Mouse (Mus musculus): ENCODE results near the gene Galnt18. TPM values are rescaled to one million over a fixed set of nuclear protein-coding genes. Genes with fewer than 3 reads are reported as not detected.

Galnt18 gene
- total RNA-seq, 1 experiment = 0.89 TPM

GRCm38 (mm10) chr7:111614471-111614870 is 165.3 kb downstream of the Galnt18 start:
- in situ Hi-C loops (cut with MboI; ENCODE audit: low sequenced_read_pairs in 2 of 2, unreplicated experiment in 2 of 2) = no loop called here
- no peak overlapping the region for H3K4me3 ChIP-seq (ENCODE audit: insufficient read depth in 1 of 2, low read depth in 1 of 2, low read length in 2 of 2, poor library complexity in 1 of 2, severe bottlenecking in 1 of 2)
- no peaks in the 10 kb centered on the region for H3K9me3 ChIP-seq (ENCODE audit: control insufficient read depth, insufficient read depth, low read depth, low read length)
- no peak for DNase-seq (ENCODE audit: low read depth, low spot score)
- no peaks in the 10 kb centered on the region for H3K36me3 ChIP-seq (ENCODE audit: control insufficient read depth, insufficient read depth, low read length, poor library complexity, severe bottlenecking)
- no peak overlapping the region for H3K27ac ChIP-seq (ENCODE audit: insufficient read depth, low read depth, low read length, poor library complexity, severe bottlenecking)
- TF ChIP-seq HCFC1 (IDR thresholded peaks at IDR 0.05; ENCODE audit: borderline replicate concordance, insufficient read depth, low read length) (no peak), ZNF384 (IDR thresholded peaks at IDR 0.05; ENCODE audit: low read depth, low read length) (no peak), ZC3H11A (IDR thresholded peaks at IDR 0.05; ENCODE audit: borderline replicate concordance, low read depth, low read length) (no peak), CHD2 (IDR thresholded peaks at IDR 0.05; ENCODE audit: low read depth, low read length) (no peak), MAFK (IDR thresholded peaks at IDR 0.05; ENCODE audit: insufficient read depth, low read depth, low read length) (no peak)
- no peak overlapping the region for H3K9ac ChIP-seq (ENCODE audit: insufficient read depth, low read depth, low read length, poor library complexity, severe bottlenecking)
- H3K4me1 ChIP-seq (ENCODE audit: control insufficient read depth in 2 of 2, insufficient read depth in 2 of 2, low read length in 2 of 2, poor library complexity in 1 of 2) = no peaks in the 10 kb centered on the region

GRCm38 (mm10) chr7:111607476-111607875 is 172.3 kb downstream of the Galnt18 start:
- in situ Hi-C loops (cut with MboI; ENCODE audit: low sequenced_read_pairs in 2 of 2, unreplicated experiment in 2 of 2) = no loop called here
- Histone ChIP-seq H3K36me3 (ENCODE audit: control insufficient read depth, insufficient read depth, low read length, poor library complexity, severe bottlenecking) (no peaks in the 10 kb centered on the region), H3K27ac (ENCODE audit: insufficient read depth, low read depth, low read length, poor library complexity, severe bottlenecking) (no peak overlapping the region), H3K4me1 (ENCODE audit: control insufficient read depth in 2 of 2, insufficient read depth in 2 of 2, low read length in 2 of 2, poor library complexity in 1 of 2) (no peaks in the 10 kb centered on the region), H3K9ac (ENCODE audit: insufficient read depth, low read depth, low read length, poor library complexity, severe bottlenecking) (no peak overlapping the region), H3K9me3 (ENCODE audit: control insufficient read depth, insufficient read depth, low read depth, low read length) (no peaks in the 10 kb centered on the region), H3K4me3 (ENCODE audit: insufficient read depth in 1 of 2, low read depth in 1 of 2, low read length in 2 of 2, poor library complexity in 1 of 2, severe bottlenecking in 1 of 2) (no peak overlapping the region)
- TF ChIP-seq CHD2 (IDR thresholded peaks at IDR 0.05; ENCODE audit: low read depth, low read length) (no peak), HCFC1 (IDR thresholded peaks at IDR 0.05; ENCODE audit: borderline replicate concordance, insufficient read depth, low read length) (no peak), ZC3H11A (IDR thresholded peaks at IDR 0.05; ENCODE audit: borderline replicate concordance, low read depth, low read length) (no peak), ZNF384 (IDR thresholded peaks at IDR 0.05; ENCODE audit: low read depth, low read length) (no peak), MAFK (IDR thresholded peaks at IDR 0.05; ENCODE audit: insufficient read depth, low read depth, low read length) (no peak)
- no peak for DNase-seq (ENCODE audit: low read depth, low spot score)

GRCm38 (mm10) chr7:111606091-111606490 is 173.7 kb downstream of the Galnt18 start:
- no peaks in the 10 kb centered on the region for H3K9me3 ChIP-seq (ENCODE audit: control insufficient read depth, insufficient read depth, low read depth, low read length)
- H3K36me3 ChIP-seq (ENCODE audit: control insufficient read depth, insufficient read depth, low read length, poor library complexity, severe bottlenecking) = no peaks in the 10 kb centered on the region
- TF ChIP-seq ZNF384 (IDR thresholded peaks at IDR 0.05; ENCODE audit: low read depth, low read length) (no peak), HCFC1 (IDR thresholded peaks at IDR 0.05; ENCODE audit: borderline replicate concordance, insufficient read depth, low read length) (no peak)
- no peak overlapping the region for H3K4me3 ChIP-seq (ENCODE audit: insufficient read depth in 1 of 2, low read depth in 1 of 2, low read length in 2 of 2, poor library complexity in 1 of 2, severe bottlenecking in 1 of 2)
- in situ Hi-C loops (cut with MboI; ENCODE audit: low sequenced_read_pairs in 2 of 2, unreplicated experiment in 2 of 2) = no loop called here
- H3K4me1 ChIP-seq (ENCODE audit: control insufficient read depth in 2 of 2, insufficient read depth in 2 of 2, low read length in 2 of 2, poor library complexity in 1 of 2) = no peaks in the 10 kb centered on the region
- H3K27ac ChIP-seq (ENCODE audit: insufficient read depth, low read depth, low read length, poor library complexity, severe bottlenecking) = no peak overlapping the region
- no peak for DNase-seq (ENCODE audit: low read depth, low spot score)
- no peak overlapping the region for H3K9ac ChIP-seq (ENCODE audit: insufficient read depth, low read depth, low read length, poor library complexity, severe bottlenecking)

- Histone ChIP-seq H3K36me3 (ENCODE audit: control insufficient read depth, insufficient read depth, low read length, poor library complexity, severe bottlenecking) (no peaks in the 10 kb centered on the region), H3K27ac (ENCODE audit: insufficient read depth, low read depth, low read length, poor library complexity, severe bottlenecking) (no peak overlapping the region), H3K4me1 (ENCODE audit: control insufficient read depth in 2 of 2, insufficient read depth in 2 of 2, low read length in 2 of 2, poor library complexity in 1 of 2) (no peaks in the 10 kb centered on the region), H3K9me3 (ENCODE audit: control insufficient read depth, insufficient read depth, low read depth, low read length) (no peaks in the 10 kb centered on the region), H3K4me3 (ENCODE audit: insufficient read depth in 1 of 2, low read depth in 1 of 2, low read length in 2 of 2, poor library complexity in 1 of 2, severe bottlenecking in 1 of 2) (no peak overlapping the region), H3K9ac (ENCODE audit: insufficient read depth, low read depth, low read length, poor library complexity, severe bottlenecking) (no peak overlapping the region)
- in situ Hi-C loops (cut with MboI; ENCODE audit: low sequenced_read_pairs in 2 of 2, unreplicated experiment in 2 of 2) = no loop called here
- TF ChIP-seq ZC3H11A (IDR thresholded peaks at IDR 0.05; ENCODE audit: borderline replicate concordance, low read depth, low read length) (no peak), ZNF384 (IDR thresholded peaks at IDR 0.05; ENCODE audit: low read depth, low read length) (no peak), MAFK (IDR thresholded peaks at IDR 0.05; ENCODE audit: insufficient read depth, low read depth, low read length) (no peak), HCFC1 (IDR thresholded peaks at IDR 0.05; ENCODE audit: borderline replicate concordance, insufficient read depth, low read length) (no peak), CHD2 (IDR thresholded peaks at IDR 0.05; ENCODE audit: low read depth, low read length) (no peak)
- DNase-seq (ENCODE audit: low read depth, low spot score) = no peak
These were observed 174.1 kb downstream of the Galnt18 start for GRCm38 (mm10) chr7:111605663-111606062.

- H3K4me1 ChIP-seq (ENCODE audit: control insufficient read depth in 2 of 2, insufficient read depth in 2 of 2, low read length in 2 of 2, poor library complexity in 1 of 2) = no peaks in the 10 kb centered on the region
- no peaks in the 10 kb centered on the region for H3K36me3 ChIP-seq (ENCODE audit: control insufficient read depth, insufficient read depth, low read length, poor library complexity, severe bottlenecking)
- H3K9ac ChIP-seq (ENCODE audit: insufficient read depth, low read depth, low read length, poor library complexity, severe bottlenecking) = no peak overlapping the region
- no peaks in the 10 kb centered on the region for H3K9me3 ChIP-seq (ENCODE audit: control insufficient read depth, insufficient read depth, low read depth, low read length)
- no peak overlapping the region for H3K27ac ChIP-seq (ENCODE audit: insufficient read depth, low read depth, low read length, poor library complexity, severe bottlenecking)
- H3K4me3 ChIP-seq (ENCODE audit: insufficient read depth in 1 of 2, low read depth in 1 of 2, low read length in 2 of 2, poor library complexity in 1 of 2, severe bottlenecking in 1 of 2) = no peak overlapping the region
- in situ Hi-C loops (cut with MboI; ENCODE audit: low sequenced_read_pairs in 2 of 2, unreplicated experiment in 2 of 2) = no loop called here
- no peak for DNase-seq (ENCODE audit: low read depth, low spot score)
- TF ChIP-seq CHD2 (IDR thresholded peaks at IDR 0.05; ENCODE audit: low read depth, low read length) (no peak), HCFC1 (IDR thresholded peaks at IDR 0.05; ENCODE audit: borderline replicate concordance, insufficient read depth, low read length) (no peak), MAFK (IDR thresholded peaks at IDR 0.05; ENCODE audit: insufficient read depth, low read depth, low read length) (no peak)
These were observed 175.1 kb downstream of the Galnt18 start for GRCm38 (mm10) chr7:111604578-111605208.

Measured in ES-E14 (cell line).